Mouse (Mus musculus): ENCODE data around the gene Cdca7l.
"Not testable (repeated sequence)": the region's sequence is repeated elsewhere in the genome, so short reads cannot be mapped to it uniquely, and the experiment has no call there.

The Cdca7l gene

GRCm38 (mm10) chr12:117803989-117804388 is at the start of gene Cdca7l:
Gene Cdca7l, plus strand, starts transcription at chr12:117804289.
- DNase-seq: not testable (repeated sequence)

DNA sequence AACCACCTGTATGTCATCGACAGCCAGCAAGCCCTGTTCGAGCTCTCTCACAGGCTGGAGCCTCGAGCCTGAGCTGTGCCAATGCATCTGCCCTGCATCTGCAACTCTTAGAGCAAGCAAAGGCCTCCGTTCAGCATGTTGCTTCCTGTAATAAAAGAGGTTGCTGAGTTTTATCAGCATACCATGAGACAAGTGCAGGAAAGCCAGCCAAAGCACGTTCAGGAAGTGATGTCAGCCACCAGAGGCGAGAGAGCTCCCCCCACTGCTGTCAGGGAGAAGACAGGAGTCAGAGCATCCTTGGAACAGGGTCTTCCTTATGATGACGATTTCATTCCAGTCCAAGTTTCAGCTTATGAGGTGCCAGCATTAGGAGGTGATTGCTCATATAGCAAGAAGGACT is 48.1 kb upstream of the Cdca7l start:
- peak; percentile 16 for DNase-seq

DNA sequence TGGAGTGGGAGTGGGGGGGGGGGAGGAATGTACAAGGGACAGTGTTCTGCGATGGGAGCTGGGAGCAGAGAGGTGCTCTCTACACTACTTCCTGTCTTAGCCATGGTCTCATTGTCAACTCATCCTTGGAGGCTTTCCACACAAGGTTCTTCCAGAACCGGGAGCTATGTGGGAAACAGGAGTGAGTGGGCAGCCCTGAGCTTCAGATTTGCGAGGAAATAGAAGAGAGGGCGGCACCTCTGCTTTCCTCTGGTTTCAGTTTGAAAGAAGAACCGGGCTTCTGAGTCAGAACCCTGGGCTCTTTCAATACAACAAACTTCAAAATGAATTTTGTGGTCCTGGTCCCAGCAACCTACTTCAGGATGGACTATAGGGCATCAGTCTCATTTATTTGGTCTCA is 43.7 kb upstream of the Cdca7l start:
- no peak for DNase-seq

- no peak for DNase-seq
These were observed 43.2 kb upstream of the Cdca7l start for GRCm38 (mm10) chr12:117760846-117761245.

GRCm38 (mm10) chr12:117761698-117762097 is 42.4 kb upstream of the Cdca7l start:
- DNase-seq: no peak

DNA sequence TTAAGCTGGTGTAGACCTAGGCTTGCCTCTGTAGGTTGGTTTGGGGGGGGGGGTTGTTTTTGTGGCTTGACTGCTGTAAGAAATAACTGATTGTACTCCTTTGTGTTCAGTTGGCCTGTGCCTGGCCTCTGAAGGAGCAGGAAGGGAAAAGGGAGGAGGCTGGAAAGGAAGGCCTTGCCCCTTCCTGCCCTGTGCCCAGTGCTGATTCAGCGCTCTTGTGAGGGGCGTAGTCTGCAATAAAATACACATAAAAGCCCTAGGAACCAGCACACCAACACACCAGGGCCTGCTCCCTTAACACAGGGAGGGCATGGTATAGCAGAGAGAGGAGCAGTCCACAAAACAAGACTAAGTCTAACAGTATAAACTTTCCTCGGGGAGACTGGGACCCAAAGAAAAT is 40.8 kb upstream of the Cdca7l start:
- DNase-seq: peak; percentile 27

DNA sequence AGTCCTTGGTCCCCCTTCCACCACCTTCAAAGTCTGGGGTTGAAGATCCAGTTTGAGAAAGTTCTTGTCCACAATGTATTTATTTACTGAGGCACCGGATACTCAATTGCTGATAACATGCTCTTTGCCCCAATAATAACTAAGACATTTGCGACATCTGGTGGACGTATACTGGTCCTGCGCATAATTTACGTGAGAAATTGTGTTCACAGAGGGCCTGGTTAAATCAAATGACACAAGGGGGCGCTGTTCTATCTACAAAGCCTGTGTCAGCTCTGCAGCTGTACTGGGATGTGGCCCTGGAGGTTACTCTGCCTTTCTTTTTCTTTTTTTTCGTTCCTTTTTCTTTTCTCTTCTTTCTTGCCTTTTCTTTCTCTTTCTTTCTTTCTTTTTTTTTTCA is 39.2 kb upstream of the Cdca7l start:
- DNase-seq: peak; percentile 69

- DNase-seq: peak; percentile 72
These were observed 35.0 kb upstream of the Cdca7l start for GRCm38 (mm10) chr12:117769113-117769512.

DNA sequence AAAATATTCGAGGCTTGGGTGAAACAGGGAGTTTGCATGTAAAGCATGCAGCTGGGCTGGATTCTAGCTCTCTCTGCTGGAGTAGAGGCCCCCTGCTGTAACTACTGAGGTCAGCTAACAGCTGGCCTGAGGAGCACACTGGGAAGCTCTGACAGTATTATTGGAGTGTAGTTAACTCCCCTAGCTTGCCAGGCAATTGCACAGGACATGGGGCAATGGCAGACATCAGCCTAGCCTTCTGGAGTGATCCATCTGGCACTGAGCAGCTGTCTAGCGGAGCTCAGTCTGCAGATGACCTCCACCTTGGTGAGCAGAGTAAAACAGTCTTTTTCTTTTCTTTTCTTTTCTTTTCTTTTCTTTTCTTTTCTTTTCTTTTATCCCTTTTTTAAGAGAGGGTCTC is 33.9 kb upstream of the Cdca7l start:
- no peak for DNase-seq

GRCm38 (mm10) chr12:117771156-117771555 is 32.9 kb upstream of the Cdca7l start:
- DNase-seq: no peak

- DNase-seq: peak; percentile 66
These were observed 31.5 kb upstream of the Cdca7l start for GRCm38 (mm10) chr12:117772638-117773037.

- no peak for DNase-seq
These were observed 27.2 kb upstream of the Cdca7l start for GRCm38 (mm10) chr12:117776841-117777240.

DNA sequence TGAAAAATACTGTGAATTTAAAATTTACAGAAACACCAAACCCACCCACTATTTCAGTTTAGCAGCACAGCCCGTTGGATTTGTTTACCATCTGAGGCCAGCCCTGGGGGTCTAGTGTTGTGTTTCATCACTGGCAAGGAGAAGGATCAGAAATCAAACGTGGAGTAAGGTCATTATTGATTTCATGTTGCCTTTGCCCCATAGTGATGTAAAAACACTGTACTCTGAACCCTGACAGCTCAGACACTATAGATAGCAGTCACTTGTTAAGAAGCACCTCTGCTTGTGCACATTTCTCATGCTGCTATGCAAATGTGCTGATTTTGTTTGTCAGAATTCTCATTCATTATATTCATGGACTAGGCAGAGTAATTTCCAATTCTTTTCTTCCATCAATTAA is 22.7 kb upstream of the Cdca7l start:
- no peak for DNase-seq

DNA sequence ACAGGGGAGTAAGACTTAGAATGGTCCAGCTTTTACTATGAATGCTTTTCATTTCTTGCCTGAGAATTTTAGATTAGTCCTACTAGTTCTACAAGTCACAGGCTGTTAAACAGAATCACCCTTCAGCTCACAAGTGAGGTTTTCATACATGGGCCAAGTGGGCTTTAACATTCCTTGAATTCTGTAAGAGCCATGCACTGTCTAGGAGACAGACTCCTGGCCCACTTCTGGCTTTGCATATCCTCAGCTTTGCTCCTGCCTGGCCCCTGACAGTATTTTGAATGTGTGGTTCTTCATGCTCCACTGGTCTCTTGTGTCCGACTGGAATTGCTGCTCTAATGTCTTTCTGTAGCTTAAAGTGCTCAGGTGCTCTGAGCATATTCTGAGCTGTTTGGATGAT is 20.7 kb upstream of the Cdca7l start:
- DNase-seq: no peak

DNA sequence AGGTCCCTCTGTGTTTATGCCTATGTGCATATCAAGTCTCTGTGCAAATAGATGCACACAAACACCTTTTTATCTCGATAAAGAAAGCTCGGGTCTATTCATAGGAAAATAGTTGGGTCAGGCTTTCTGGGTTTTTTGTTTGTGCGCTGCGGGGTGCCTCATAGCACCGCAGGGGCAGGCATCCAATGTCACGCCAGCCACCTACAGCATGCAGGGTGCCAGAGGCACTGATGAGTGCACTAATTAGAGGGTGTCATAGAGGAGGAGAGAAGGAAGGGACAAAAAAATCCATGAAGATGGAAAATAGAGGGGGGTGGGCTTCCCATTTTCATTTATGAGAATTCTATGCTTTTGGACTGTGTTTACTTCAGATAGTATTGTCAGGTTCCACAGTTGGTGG is 17.5 kb upstream of the Cdca7l start:
- DNase-seq: no peak

- DNase-seq: no peak
These were observed 15.5 kb upstream of the Cdca7l start for GRCm38 (mm10) chr12:117788513-117789011.

DNA sequence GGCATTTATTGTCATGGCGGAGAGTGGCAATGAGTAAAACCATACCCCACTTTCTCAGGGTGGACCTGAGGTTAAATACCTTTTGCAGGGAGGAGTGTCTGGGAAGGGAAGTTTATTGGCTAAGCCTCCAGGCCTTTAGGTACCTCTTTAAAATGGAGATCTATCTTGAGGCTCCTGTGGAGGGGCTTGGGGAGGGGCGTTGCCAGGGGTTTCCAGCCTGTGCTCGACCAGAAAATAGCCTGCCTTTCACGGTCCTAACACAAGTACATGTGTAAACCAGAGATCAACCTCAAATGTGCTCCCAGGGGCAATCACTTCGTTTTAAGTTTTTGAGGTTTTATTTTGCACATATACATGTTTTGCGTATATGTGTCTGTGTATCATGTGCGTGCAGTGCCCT is 15.1 kb upstream of the Cdca7l start:
- DNase-seq: no peak

DNA sequence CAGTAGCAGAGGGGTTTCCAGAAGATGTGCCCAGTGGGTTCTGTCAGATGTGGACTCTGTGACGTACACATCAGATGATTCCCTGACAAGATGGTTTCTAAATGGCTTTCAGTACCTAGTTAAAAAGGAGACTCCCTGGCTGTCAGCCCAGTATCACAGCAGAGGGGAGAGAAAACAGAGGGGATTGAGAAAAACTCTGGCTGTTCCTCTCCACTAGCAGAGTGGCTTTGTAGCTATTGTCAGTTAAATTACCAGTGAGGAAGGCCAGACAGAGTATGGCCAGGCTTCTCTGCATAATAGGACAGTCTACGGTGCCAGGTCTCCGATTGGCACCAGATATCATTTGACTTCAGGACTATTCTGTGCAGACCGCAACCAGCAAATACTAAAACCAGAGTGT is 8.8 kb upstream of the Cdca7l start:
- no peak for DNase-seq

- DNase-seq: no peak
These were observed 1.5 kb downstream of the Cdca7l start for GRCm38 (mm10) chr12:117805576-117805975.

GRCm38 (mm10) chr12:117806007-117806451 is 1.9 kb downstream of the Cdca7l start:
- DNase-seq: no peak

- DNase-seq: no peak
These were observed 2.4 kb downstream of the Cdca7l start for GRCm38 (mm10) chr12:117806470-117806869.

GRCm38 (mm10) chr12:117807637-117808036 is 3.5 kb downstream of the Cdca7l start:
- no peak for DNase-seq

DNA sequence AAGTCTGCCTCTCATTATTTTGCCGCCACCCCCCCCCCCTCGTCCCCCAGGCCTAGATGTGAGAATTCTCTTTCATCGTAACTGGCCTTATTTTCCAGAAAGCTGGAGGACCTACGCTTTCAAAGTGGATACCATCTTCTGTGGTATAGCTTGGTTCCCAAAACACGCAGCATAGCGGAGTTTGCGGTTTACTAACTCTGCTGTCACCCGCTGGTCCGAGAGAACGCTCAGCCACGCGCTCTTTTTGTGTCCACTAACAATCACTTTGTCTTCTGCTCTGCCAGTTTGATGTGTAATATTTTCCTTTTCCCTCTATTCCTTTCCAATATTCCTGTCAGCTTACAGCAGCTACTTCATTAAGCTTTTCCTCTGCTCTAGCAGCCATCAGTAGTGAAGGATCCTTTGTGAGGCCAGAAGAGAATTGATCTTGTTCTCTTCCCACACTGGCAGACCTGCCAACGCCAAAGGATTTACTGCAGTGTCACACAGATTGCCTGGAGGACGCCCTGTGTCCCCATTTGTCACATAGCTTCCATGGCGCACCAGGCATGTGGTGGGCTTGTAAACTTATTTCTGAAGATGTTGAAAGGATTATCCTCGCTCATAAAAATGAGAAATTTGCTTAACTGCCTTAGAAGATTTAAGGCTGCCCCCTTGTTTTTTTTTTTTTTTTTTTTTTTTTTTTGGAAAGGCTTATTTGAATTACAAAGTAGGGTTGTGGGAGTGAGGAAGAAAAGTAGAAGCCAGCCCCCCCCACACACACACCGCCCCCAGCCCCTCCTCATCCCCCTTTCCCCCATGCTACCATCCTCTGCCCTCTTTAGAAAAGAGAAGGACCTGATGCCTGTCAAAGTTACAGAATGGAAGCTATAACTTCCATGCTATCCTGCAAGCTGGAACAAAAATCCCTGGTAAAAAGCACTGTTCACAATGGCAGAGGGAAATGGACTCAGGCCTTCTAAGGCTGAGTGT is 4.6 kb downstream of the Cdca7l start:
- DNase-seq: no peak

- no peak for DNase-seq
These were observed 5.4 kb downstream of the Cdca7l start for GRCm38 (mm10) chr12:117809327-117810017.
